Mouse (Mus musculus) lung, postnatal 14 days (tissue): ENCODE results near the gene Vmn2r89.
"Not testable (repeated sequence)": the region's sequence is repeated elsewhere in the genome, so short reads cannot be mapped to it uniquely, and the experiment has no call there.

ENCODE experiments used
- DNase-seq: peaks from one replicate; pipeline ENCODE4 v3.0.0; 2021

The Vmn2r89 gene

DNA sequence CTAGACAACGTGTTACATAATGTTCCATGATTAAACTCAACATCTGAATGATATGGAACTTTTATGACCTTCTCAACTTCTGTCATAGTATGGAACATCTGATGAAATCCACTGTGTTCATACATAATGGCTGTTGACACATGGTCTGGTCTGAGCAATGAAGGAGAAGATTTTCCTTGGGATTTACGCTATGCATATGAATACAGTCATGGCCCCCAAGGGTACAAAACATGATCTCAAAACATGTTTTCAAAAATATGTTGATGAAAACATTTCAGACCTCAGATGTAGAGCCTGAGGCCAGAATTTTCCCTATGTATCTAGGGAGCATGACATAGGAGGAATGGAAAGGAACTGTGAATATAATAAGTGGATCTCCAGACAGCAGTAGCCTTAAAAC is at the start of gene Vmn2r89:
TSS of gene Vmn2r89 (plus strand) at position 301 of the 400 bp plus-strand sequence.
- DNase-seq = not testable (repeated sequence)

- DNase-seq = no peak
These were observed 41.1 kb upstream of the Vmn2r89 start, which contains the start of gene Vmn2r88 for GRCm38 (mm10) chr14:51410520-51410919. Vmn2r88 (plus strand) TSS chr14:51410820.

GRCm38 (mm10) chr14:51423885-51424284 is 27.8 kb upstream of the Vmn2r89 start:
- no peak for DNase-seq

DNA sequence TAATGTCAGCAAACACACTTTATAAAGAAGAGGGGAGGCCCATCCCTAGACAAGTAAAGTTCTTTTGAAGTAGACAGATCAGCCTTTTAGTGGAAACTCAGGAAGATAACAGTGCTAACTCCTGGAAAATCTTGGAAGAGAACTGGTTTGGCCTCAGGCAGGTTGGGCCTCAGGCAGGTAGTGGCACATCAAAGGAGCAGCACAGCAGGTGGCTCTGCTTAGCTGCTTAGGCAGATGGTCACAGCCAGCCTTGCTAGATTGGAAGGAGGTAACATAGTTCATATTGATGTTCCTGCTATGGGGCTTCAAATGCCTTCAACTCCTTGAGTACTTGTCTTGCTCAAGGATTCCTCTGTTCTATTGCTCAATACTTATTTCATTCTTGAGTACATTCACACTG is 21.5 kb upstream of the Vmn2r89 start:
- DNase-seq = not testable (repeated sequence)

- no peak for DNase-seq
These were observed 17.1 kb upstream of the Vmn2r89 start for GRCm38 (mm10) chr14:51434546-51434945.

DNA sequence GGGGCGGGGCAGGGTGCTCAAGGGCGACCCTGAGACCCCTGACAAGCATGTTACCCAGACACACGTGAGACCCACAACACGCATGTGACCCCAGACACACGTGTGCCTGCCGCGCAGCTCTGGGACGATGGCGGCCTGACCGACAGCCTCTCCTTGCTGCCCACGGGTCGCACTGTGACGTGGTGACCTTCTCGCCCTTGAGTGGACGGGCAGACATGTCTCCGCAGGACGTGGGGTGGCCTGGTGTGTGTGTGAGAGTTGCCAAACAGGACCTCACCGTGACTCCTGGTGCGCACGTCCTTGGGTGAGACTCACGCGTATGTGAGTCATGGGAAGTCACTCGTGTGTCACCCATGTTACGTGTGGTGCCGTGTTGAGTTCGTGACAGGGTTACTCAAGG is 16.6 kb upstream of the Vmn2r89 start:
- no peak for DNase-seq

GRCm38 (mm10) chr14:51438955-51439354 is 12.7 kb upstream of the Vmn2r89 start:
- DNase-seq = no peak

DNA sequence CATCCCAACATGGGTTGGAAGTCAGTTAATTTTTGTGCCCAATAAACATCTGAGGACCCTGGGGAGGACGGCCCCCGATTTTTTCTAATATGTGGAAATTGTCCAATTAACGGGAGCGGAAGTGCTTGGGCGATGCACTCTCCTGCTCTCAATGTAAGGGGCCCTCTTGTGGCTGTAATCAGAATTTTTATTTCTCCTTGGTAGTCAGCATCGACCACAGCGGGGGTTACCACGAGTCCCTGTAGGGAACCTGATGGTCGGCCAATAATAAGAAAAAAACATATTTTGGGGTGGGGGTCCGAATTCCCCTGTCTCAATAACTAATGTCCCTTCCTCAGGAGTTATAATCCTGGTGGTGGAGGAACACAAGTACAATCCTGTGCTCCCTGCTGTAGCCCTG is 28.6 kb downstream of the Vmn2r89 start:
- DNase-seq = not testable (repeated sequence)

GRCm38 (mm10) chr14:51481332-51482015 is 29.8 kb downstream of the Vmn2r89 start:
- not testable (repeated sequence) for DNase-seq

DNA sequence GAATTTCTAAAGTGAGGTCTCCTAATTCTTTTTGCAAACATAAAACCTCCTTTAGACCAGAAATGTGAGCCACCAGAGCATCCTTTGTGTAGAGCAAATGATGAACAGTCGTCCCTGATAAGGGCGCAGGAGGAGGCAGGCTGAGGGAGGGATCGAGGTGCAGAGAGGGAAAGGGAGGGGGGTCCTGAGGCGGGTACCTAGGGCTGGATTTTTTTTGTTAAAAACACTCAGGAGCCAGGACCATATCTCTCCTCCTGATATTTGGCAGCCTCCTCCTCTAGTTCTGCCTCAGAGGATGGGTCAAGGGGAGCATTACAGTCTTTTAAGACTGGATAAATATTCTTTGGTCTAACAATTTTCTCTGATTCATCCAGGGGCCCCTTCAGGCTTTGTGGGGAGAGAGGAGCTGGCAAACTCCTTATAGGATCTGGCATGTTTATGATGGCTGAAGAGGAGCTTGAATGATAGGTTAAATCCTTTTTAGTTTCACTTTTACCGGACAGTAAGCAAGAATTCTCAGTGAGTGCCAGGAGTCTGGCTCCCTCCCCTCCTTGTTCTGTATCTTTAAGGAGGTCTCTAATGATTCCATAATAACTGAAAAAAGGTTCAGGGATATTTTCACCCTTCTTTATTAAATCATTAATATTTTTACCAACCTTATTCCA is 30.5 kb downstream of the Vmn2r89 start:
- no peak for DNase-seq

GRCm38 (mm10) chr14:51482971-51483381 is 31.3 kb downstream of the Vmn2r89 start:
- not testable (repeated sequence) for DNase-seq

- DNase-seq = no peak
These were observed 32.0 kb downstream of the Vmn2r89 start for GRCm38 (mm10) chr14:51483671-51484070.

- DNase-seq = no peak
These were observed 34.5 kb downstream of the Vmn2r89 start for GRCm38 (mm10) chr14:51486111-51486510.

DNA sequence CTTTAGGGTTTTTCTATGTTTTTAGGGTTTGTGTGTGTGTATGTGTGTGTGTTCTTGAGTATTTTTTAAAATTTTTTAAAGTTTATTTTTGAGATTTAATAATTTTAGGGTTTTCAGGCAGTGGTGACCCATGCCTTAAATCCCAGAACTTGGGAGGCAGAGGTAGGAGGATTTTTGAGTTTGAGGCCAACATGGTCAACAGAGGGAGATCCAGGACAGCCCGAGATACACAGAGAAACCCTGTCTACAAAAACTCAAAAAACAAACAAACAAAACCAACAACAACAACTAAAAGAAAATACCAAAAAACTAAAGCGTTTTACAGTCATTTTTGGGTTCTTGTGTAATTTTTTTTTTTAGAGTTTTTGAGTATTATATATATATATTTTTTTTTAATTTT is 44.1 kb downstream of the Vmn2r89 start:
- DNase-seq = no peak

DNA sequence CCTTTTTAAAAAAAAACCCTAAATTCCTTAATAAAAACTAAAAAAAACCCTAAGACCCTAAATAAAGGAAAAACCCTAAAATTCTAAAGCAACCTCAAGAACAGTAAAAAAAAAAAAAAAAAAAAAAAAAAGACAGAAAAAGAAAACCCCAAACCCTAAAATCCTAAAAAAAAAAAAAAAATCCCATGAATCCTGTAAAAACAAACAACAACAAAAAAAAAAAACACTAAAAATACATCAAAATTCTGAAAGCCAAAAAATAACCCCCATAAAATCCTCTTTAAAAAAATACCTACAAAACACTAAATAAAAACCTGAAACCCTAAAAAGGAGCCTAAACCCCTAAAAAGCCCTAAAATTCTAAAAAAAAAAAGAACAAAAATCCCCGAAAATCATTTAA is 45.3 kb downstream of the Vmn2r89 start:
- no peak for DNase-seq

GRCm38 (mm10) chr14:51497958-51498357 is 46.3 kb downstream of the Vmn2r89 start:
- DNase-seq = no peak

- no peak for DNase-seq
These were observed 48.1 kb downstream of the Vmn2r89 start for GRCm38 (mm10) chr14:51499707-51500275.

DNA sequence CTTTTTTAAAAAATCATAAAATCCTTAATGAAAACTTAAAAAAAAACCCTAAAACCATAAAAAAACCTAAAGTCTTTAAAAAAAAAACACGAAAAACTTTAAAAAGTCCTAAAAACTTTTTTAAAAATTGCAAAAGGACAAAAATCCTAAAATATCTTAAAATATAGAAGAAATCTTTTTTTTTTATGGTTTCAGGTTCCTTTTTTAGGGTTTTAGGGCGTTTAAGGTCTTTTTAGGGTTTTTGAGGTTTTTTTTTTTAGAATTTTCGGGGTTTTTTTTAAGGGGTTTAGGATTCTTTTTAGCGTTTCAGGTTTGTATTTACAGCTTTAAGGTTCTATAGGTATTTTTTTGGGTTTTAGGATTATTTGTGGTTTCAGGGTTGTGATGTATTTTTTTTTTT is 48.8 kb downstream of the Vmn2r89 start:
- DNase-seq = no peak

- no peak for DNase-seq
These were observed 55.8 kb downstream of the Vmn2r89 start for GRCm38 (mm10) chr14:51507416-51507815.
